Mouse (Mus musculus) kidney, adult 2 months (tissue): ENCODE data around the gene Vrtn. TPM values are rescaled to one million over a fixed set of nuclear protein-coding genes. Genes with fewer than 3 reads are reported as not detected.

ENCODE experiments used
- DNase-seq: peaks from one replicate; pipeline ENCODE4 v3.0.0; 2021
- H3K27ac ChIP-seq: fragments of 200-500 bp; 2 replicates; pipeline ENCODE4 v1.5.1; 2012; ENCODE audit warnings: low read depth, low read length, control low read depth, inconsistent platforms; ENCODE audit not compliant: insufficient read depth
- H3K27me3 ChIP-seq: fragments of 200-500 bp; replicated peaks from 2 replicates; pipeline ENCODE4 v1.6.1; 2012; ENCODE audit warnings: mild to moderate bottlenecking, moderate library complexity, low read length, inconsistent platforms; ENCODE audit not compliant: control insufficient read depth, insufficient read depth
- H3K36me3 ChIP-seq: fragments of 200-500 bp; 2 replicates; pipeline ENCODE4 v1.6.1; 2012; ENCODE audit warnings: mild to moderate bottlenecking, moderate library complexity, low read length, inconsistent platforms; ENCODE audit not compliant: control insufficient read depth, insufficient read depth
- H3K4me1 ChIP-seq: fragments of 200-500 bp; 2 replicates; pipeline ENCODE4 v1.6.1; 2011; ENCODE audit warnings: low read length; ENCODE audit not compliant: control insufficient read depth, insufficient read depth
- H3K4me3 ChIP-seq: fragments of 200-500 bp; 2 replicates; pipeline ENCODE4 v1.5.1; 2011; ENCODE audit warnings: mild to moderate bottlenecking, low read depth, low read length, control low read depth; ENCODE audit not compliant: insufficient read depth
- CTCF ChIP-seq: fragments of 200-500 bp; conservative IDR thresholded peaks from 2 replicates; pipeline ENCODE4 v1.5.1; 2011; ENCODE audit warnings: low read depth, mild to moderate bottlenecking, control low read depth, low read length, moderate library complexity, mixed read lengths; ENCODE audit not compliant: insufficient read depth, insufficient read length
- POLR2A ChIP-seq: fragments of 200-500 bp; IDR thresholded peaks from one replicate; pipeline ENCODE4 v1.6.1; 2011; ENCODE audit warnings: low read depth, low read length, control low read depth
- WGBS: fragments of 180-500 bp; shearing (Covaris S2); methylation state at CpG from one replicate; pipeline ENCODE4 v1.1.7; 2018; 5-methylcytosine and 5-hydroxymethylcytosine counted together
- polyA plus RNA-seq: library from polyadenylated mRNA; depleted of rRNA; stranded (reverse); fragments of >200 nt; gene quantifications from 2 replicates; pipeline ENCODE4 v1.2.3, GENCODE M21; 2012

Vrtn gene
- polyA plus RNA-seq, 1 experiment: not detected

GRCm38 (mm10) chr12:84616977-84617630 lies 23.7 kb upstream of the Vrtn start, which contains the start of gene Abcd4:
TSS of gene Abcd4 (minus strand) at chr12:84617413.
- peak; percentile 98 for DNase-seq
- 0 out of 2 replicates have a peak, but pooled peaks cover 2% of the 10 kb centered on the region for H3K4me1 ChIP-seq
- no peaks in the 10 kb centered on the region for H3K27me3 ChIP-seq
- H3K27ac ChIP-seq: peak within 1 kb of the TSS; percentile 81
- peak within 1 kb of the TSS; percentile 95 for H3K4me3 ChIP-seq
- H3K36me3 ChIP-seq: no peaks in the 10 kb centered on the region
- under 1% methylated on average over 34 of the region's 34 CpGs for WGBS
- TF ChIP-seq POLR2A (peak; percentile 72), CTCF (peak; percentile 52; the same call in 1 of the 2 replicates)

DNA sequence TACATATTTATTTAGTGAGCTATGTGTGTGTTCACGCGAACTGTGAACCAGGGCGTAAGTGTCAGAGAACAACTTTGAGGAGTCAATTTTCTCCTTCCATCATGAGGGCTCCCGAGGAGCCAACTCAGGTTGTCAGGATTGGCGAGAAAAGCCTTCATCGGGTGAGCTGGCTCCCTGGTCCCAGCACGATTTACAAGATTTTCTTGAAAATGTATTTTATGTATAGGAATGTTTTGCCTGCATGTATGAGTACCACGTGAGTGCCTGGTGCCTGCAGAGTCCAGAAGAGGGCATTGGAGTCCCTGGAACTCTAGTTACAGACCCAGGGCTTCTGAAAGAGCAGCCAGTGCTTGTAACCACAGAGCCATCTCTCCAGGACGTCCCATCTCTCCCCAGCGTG lies 23.2 kb upstream of the Vrtn start:
- TF ChIP-seq POLR2A (no peak), CTCF (peak; percentile 30; the same call in 1 of the 2 replicates)
- Histone ChIP-seq H3K4me1 (0 out of 2 replicates have a peak, but pooled peaks cover 2% of the 10 kb centered on the region), H3K27me3 (no peaks in the 10 kb centered on the region), H3K36me3 (no peaks in the 10 kb centered on the region), H3K4me3 (peak overlapping the region; percentile 46), H3K27ac (peak overlapping the region; percentile 24; the same call in 1 of the 2 replicates)
- 4% methylated on average over 10 of the region's 10 CpGs for WGBS
- peak; percentile 37 for DNase-seq

DNA sequence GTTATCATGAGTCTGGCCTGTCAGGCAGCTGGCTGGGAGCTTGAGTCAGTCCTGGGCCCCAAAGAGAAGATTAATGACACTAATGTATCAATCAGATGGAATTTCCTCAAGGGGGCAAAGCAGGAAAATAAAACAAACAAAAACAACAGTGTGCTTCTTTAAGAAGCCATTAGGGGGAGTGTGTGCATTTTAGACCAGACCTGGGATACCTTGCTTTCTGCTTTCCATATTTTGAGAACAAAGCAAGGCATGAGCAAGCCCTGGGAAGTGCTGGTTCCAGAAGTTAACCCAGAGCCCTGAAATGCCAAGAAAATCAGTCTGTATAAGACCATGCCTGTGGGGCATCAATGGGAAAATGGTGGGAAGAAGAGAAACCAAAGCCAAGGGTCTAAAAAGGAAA lies 19.8 kb upstream of the Vrtn start:
- no peaks in the 10 kb centered on the region for H3K36me3 ChIP-seq
- no peak for TF ChIP-seq CTCF
- TF ChIP-seq POLR2A: no peak
- no peaks in the 10 kb centered on the region for H3K27me3 ChIP-seq

GRCm38 (mm10) chr12:84624601-84625000 lies 16.2 kb upstream of the Vrtn start:
- H3K4me1 ChIP-seq: no peaks in the 10 kb centered on the region
- H3K4me3 ChIP-seq: no peak overlapping the region
- H3K27ac ChIP-seq: peak overlapping the region; percentile 77; the same call in 1 of the 2 replicates
- peak; percentile 52 for DNase-seq
- TF ChIP-seq POLR2A (no peak), CTCF (no peak)
- no peaks in the 10 kb centered on the region for H3K36me3 ChIP-seq
- H3K27me3 ChIP-seq: no peaks in the 10 kb centered on the region
- WGBS: 23% methylated on average over 8 of the region's 8 CpGs

More for the DNA sequence above, 19.8 kb upstream of the Vrtn start:
- Histone ChIP-seq H3K4me1 (no peaks in the 10 kb centered on the region), H3K27ac (no peak overlapping the region), H3K4me3 (no peak overlapping the region)
- peak; percentile 22 for DNase-seq

DNA sequence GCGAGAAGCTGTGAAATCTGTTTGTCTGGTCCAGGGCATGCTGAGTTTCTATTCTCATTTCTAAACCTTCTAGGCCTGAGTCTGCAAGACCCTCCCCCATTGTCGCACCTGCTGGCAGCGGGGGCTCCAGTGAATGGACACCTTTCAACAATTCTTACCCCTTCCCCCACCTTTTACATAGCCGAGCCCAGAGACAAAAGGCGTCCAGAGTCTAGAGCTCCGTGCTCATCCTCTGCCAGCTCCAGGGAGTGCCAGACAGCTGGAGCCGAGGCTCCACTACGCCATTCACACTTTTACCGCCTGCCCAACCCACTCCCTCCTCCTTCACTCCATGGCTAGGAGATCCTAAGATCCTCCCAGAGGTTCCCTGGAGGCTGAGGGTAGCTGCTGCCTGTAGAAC lies 15.7 kb upstream of the Vrtn start:
- no peak for DNase-seq
- no peak overlapping the region for H3K4me3 ChIP-seq
- 8% methylated on average over 9 of the region's 9 CpGs for whole genome bisulfite sequencing

GRCm38 (mm10) chr12:84631867-84632266 lies 9.0 kb upstream of the Vrtn start:
- TF ChIP-seq POLR2A (no peak), CTCF (no peak)
- Histone ChIP-seq H3K36me3 (no peaks in the 10 kb centered on the region), H3K27me3 (no peaks in the 10 kb centered on the region; the same call in 1 of the 2 replicates), H3K27ac (no peak overlapping the region), H3K4me1 (no peaks in the 10 kb centered on the region), H3K4me3 (no peak overlapping the region)
- no peak for DNase-seq
- 77% methylated on average over 3 of the region's 3 CpGs for WGBS

More for the DNA sequence above, 15.7 kb upstream of the Vrtn start:
- H3K4me1 ChIP-seq: no peaks in the 10 kb centered on the region
- no peaks in the 10 kb centered on the region for H3K36me3 ChIP-seq
- no peaks in the 10 kb centered on the region for H3K27me3 ChIP-seq
- H3K27ac ChIP-seq: no peak overlapping the region
- TF ChIP-seq POLR2A: no peak
- no peak for TF ChIP-seq CTCF

DNA sequence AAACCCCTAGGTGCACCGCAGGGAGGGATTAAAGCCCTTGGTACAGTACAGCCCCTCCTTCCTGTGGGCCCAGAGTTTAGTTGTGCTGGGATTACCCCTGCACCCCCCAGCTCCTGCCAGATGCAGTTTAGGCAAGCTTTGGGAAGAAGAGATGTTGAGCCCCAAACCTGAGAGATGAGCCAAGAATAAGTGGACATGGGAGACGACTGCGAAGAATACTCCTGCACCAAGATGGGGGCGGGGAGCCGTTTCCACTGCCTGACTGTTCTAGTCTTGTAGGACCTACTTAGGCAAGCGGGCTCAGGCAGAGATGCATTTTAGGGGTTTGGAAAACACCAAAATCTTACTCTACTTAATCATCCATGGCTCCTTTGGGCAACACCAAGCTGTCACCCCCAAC lies 566 bp upstream of the Vrtn start:
- no peak for DNase-seq
- Histone ChIP-seq H3K27me3 (no peaks in the 10 kb centered on the region; the same call in 1 of the 2 replicates), H3K36me3 (no peaks in the 10 kb centered on the region), H3K4me1 (no peaks in the 10 kb centered on the region), H3K27ac (no peak overlapping the region), H3K4me3 (no peak overlapping the region)
- WGBS: 14% methylated on average over 6 of the region's 6 CpGs
- TF ChIP-seq POLR2A (no peak), CTCF (no peak)
